Mouse (Mus musculus) kidney, postnatal 0 days (tissue): ENCODE measurements around the gene Gm21992. TPM values are rescaled to one million over a fixed set of nuclear protein-coding genes. Genes with fewer than 3 reads are reported as not detected.
A peak's percentile ranks its signal among the peaks of the same experiment; 100 is the strongest.

Experiments
- ATAC-seq: fragments of 200-750 bp; cut with Nextera tagmentation; replicated peaks from 2 replicates; pipeline ENCODE4 v1.8.0; 2017; ENCODE audit warnings: low read depth, moderate number of reproducible peaks, moderate TSS enrichment, moderate library complexity; ENCODE audit not compliant: low FRiP score
- DNase-seq: peaks from one replicate; pipeline ENCODE4 v3.0.0-alpha.2; 2016; ENCODE audit warnings: low spot score
- H3K27ac ChIP-seq: fragments of 300-500 bp; sonication (generic); 2 replicates; pipeline ENCODE4 v1.5.1; 2014; ENCODE audit warnings: mild to moderate bottlenecking
- H3K27me3 ChIP-seq: fragments of 300-500 bp; sonication (generic); 2 replicates; pipeline ENCODE4 v1.6.1; 2014; ENCODE audit warnings: low read length, mixed read lengths; ENCODE audit not compliant: insufficient read depth
- H3K36me3 ChIP-seq: fragments of 300-500 bp; sonication (generic); 2 replicates; pipeline ENCODE4 v1.6.1; 2014; ENCODE audit warnings: low read length, mixed read lengths; ENCODE audit not compliant: insufficient read depth
- H3K4me1 ChIP-seq: fragments of 300-500 bp; sonication (generic); replicated peaks from 2 replicates; pipeline ENCODE4 v1.6.1; 2014; ENCODE audit warnings: antibody characterized with exemption, low read length, mixed read lengths; ENCODE audit not compliant: insufficient read depth
- H3K4me2 ChIP-seq: fragments of 300-500 bp; sonication (generic); 2 replicates; pipeline ENCODE4 v1.6.1; 2014; ENCODE audit warnings: mild to moderate bottlenecking, low read length, moderate library complexity, mixed read lengths
- H3K4me3 ChIP-seq: fragments of 300-500 bp; sonication (generic); replicated peaks from 2 replicates; pipeline ENCODE4 v1.5.1; 2014; ENCODE audit warnings: low read depth, low read length
- H3K9ac ChIP-seq: fragments of 300-500 bp; sonication (generic); 2 replicates; pipeline ENCODE4 v1.6.1; 2014; ENCODE audit warnings: low read depth, low read length
- H3K9me3 ChIP-seq: fragments of 300-500 bp; sonication (generic); replicated peaks from 2 replicates; pipeline ENCODE4 v1.6.1; 2016; ENCODE audit warnings: low read length, inconsistent platforms, mixed read lengths
- CTCF ChIP-seq: IDR thresholded peaks from 2 replicates; pipeline ENCODE4 v1.5.1; 2016; ENCODE audit warnings: antibody characterized with exemption, low read depth, mild to moderate bottlenecking, moderate library complexity
- WGBS: fragments of 180-500 bp; shearing (Covaris S2); extraction: QIAGEN DNeasy Blood & Tissue Kit; methylation state at CpG from one replicate; pipeline ENCODE4 v1.1.7; 2014; 5-methylcytosine and 5-hydroxymethylcytosine counted together
- polyA plus RNA-seq: library from polyadenylated mRNA; unstranded; fragments of >200 nt; fragmentation: Nextera tagmentation; extraction: Ambion mirVana; gene quantifications from 2 replicates; pipeline ENCODE4 v1.2.1, GENCODE M21; 2015

Gene Gm21992
- polyA plus RNA-seq, 1 experiment from 2014 or later, result 24.4 TPM

DNA sequence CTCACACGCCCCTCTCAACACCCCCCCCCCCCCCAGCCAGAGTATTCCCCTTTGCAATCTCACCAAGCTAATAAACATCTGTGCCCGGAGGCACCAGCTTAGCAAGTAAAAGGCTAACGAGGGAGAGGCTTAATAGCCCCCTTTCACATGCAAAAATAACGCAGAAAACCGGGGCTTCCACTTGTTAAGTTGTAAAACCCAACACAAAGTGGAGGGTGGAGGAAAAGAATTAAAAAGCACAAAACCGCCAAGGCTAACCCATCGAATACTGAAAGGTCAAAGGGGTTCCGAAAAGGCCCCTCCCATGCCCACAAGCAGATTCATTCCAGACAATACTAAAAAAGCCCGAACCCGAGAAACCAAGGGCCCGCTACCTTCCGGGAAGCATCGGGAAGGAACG, 1.1 kb downstream of the Gm21992 start:
- H3K27ac ChIP-seq, result peak overlapping the region; percentile 96
- peak overlapping the region; percentile 60 for H3K4me3 ChIP-seq
- TF ChIP-seq CTCF, result no peak
- ATAC-seq (no peak), DNase-seq (no peak)
- H3K4me2 ChIP-seq, result peak overlapping the region; percentile 91
- peak overlapping the region; percentile 78 for H3K9ac ChIP-seq
- WGBS, result under 1% methylated on average over 14 of the region's 14 CpGs
- peaks cover 10% of the 10 kb centered on the region; the same call in 1 of the 2 replicates for H3K4me1 ChIP-seq
- no peaks in the 10 kb centered on the region for H3K27me3 ChIP-seq
- H3K9me3 ChIP-seq, result no peaks in the 10 kb centered on the region
- H3K36me3 ChIP-seq, result no peaks in the 10 kb centered on the region

DNA sequence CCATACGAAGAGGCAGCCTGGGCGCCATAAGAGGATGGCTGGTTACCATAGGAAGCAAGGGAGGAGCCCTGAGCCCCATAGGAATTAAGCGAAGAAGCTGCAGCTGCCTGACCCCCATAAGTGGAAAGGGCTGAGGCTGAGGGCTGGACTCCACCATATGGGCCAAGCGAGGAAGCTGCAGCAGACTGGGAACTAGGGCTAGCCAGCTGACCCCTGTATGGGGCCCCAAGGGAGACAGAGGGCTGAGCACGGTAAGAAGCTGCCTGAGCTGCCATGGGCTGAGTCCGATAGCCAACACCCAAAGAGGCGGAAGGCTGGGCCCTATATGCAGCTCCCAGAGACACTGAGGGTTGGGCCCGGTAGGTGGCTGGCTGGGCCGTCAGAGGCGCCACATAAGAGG, 8.1 kb downstream of the Gm21992 start:
- 82% methylated on average over 10 of the region's 10 CpGs for WGBS
- Histone ChIP-seq H3K4me2 (no peak overlapping the region), H3K9ac (no peak overlapping the region), H3K9me3 (no peaks in the 10 kb centered on the region), H3K4me1 (no peaks in the 10 kb centered on the region), H3K36me3 (peaks cover 41% of the 10 kb centered on the region), H3K27ac (no peak overlapping the region), H3K4me3 (no peak overlapping the region), H3K27me3 (no peaks in the 10 kb centered on the region)
- DNase-seq (no peak), ATAC-seq (no peak)
- no peak for TF ChIP-seq CTCF

GRCm38 (mm10) chr19:4802691-4803091, 8.7 kb downstream of the Gm21992 start:
- 95% methylated on average over 7 of the region's 7 CpGs for WGBS
- DNase-seq (no peak), ATAC-seq (no peak)
- H3K9me3 ChIP-seq, result no peaks in the 10 kb centered on the region
- H3K4me2 ChIP-seq, result no peak overlapping the region
- no peaks in the 10 kb centered on the region for H3K27me3 ChIP-seq
- TF ChIP-seq CTCF, result no peak
- H3K4me3 ChIP-seq, result no peak overlapping the region
- no peak overlapping the region for H3K9ac ChIP-seq
- no peaks in the 10 kb centered on the region for H3K4me1 ChIP-seq
- H3K36me3 ChIP-seq, result peaks cover 42% of the 10 kb centered on the region
- H3K27ac ChIP-seq, result no peak overlapping the region

GRCm38 (mm10) chr19:4799083-4799482, 12.3 kb downstream of the Gm21992 start:
- Histone ChIP-seq H3K4me3 (no peak overlapping the region), H3K36me3 (peaks cover 42% of the 10 kb centered on the region), H3K4me2 (no peak overlapping the region), H3K4me1 (0 out of 2 replicates have a peak, but pooled peaks cover 5% of the 10 kb centered on the region), H3K9me3 (no peaks in the 10 kb centered on the region), H3K9ac (no peak overlapping the region), H3K27me3 (no peaks in the 10 kb centered on the region), H3K27ac (no peak overlapping the region)
- TF ChIP-seq CTCF, result no peak
- 91% methylated on average over 5 of the region's 5 CpGs for WGBS
- DNase-seq, result no peak
- no peak for ATAC-seq

GRCm38 (mm10) chr19:4797846-4798245, 13.6 kb downstream of the Gm21992 start:
- 99% methylated on average over 2 of the region's 2 CpGs for WGBS
- no peak for TF ChIP-seq CTCF

GRCm38 (mm10) chr19:4795929-4796328, 15.5 kb downstream of the Gm21992 start:
- Histone ChIP-seq H3K4me1 (peaks cover 13% of the 10 kb centered on the region; the same call in 1 of the 2 replicates), H3K9ac (no peak overlapping the region), H3K4me2 (no peak overlapping the region), H3K9me3 (no peaks in the 10 kb centered on the region), H3K36me3 (peaks cover 22% of the 10 kb centered on the region), H3K4me3 (no peak overlapping the region), H3K27me3 (no peaks in the 10 kb centered on the region), H3K27ac (no peak overlapping the region)
- DNase-seq (no peak), ATAC-seq (no peak)
- WGBS, result 73% methylated on average over 1 of the region's 1 CpGs
- TF ChIP-seq CTCF, result no peak

More at GRCm38 (mm10) chr19:4797846-4798245, 13.6 kb downstream of the Gm21992 start:
- Histone ChIP-seq H3K4me3 (no peak overlapping the region), H3K36me3 (peaks cover 32% of the 10 kb centered on the region), H3K27ac (no peak overlapping the region), H3K27me3 (no peaks in the 10 kb centered on the region), H3K9ac (no peak overlapping the region), H3K9me3 (no peaks in the 10 kb centered on the region), H3K4me1 (0 out of 2 replicates have a peak, but pooled peaks cover 5% of the 10 kb centered on the region), H3K4me2 (no peak overlapping the region)
- ATAC-seq (no peak), DNase-seq (no peak)
